Mouse (Mus musculus) mesoderm, embryonic 11.5 days (tissue): ENCODE measurements at regions not wholly inside any gene's neighbourhood (a gene's known extent, or its start where the extent isn't known, plus 50 kb on each side); places are given as distances from the start of the nearest gene placed in this dataset.

Experiments
- DNase-seq: peaks from one replicate; pipeline ENCODE4 v3.0.0-alpha.2; 2012; ENCODE audit warnings: low read depth, low spot score

- DNase-seq = no peak
Observed at GRCm38 (mm10) chr10:72923611-72924010, 175.5 kb upstream of the Pcdh15 start.

DNA sequence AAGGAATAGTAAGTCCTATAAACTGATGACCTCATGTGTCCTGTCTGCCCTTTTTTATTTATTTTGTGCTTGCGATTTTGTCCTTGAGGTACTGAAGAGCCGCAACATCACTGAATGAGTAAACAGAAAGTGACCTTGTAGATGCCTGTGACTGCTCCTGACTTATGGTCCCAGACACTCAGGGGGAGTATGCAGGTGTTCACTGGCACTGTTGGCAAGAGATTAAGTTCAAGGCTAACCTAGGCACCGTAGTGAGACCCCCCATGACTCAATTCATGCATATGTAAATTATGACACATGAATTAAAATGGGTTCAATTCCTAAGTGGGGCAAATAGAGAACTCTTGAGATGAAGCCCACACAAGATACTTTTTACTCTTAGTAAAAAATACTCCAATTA, 142.2 kb upstream of the Pcdh15 start:
- DNase-seq = no peak

DNA sequence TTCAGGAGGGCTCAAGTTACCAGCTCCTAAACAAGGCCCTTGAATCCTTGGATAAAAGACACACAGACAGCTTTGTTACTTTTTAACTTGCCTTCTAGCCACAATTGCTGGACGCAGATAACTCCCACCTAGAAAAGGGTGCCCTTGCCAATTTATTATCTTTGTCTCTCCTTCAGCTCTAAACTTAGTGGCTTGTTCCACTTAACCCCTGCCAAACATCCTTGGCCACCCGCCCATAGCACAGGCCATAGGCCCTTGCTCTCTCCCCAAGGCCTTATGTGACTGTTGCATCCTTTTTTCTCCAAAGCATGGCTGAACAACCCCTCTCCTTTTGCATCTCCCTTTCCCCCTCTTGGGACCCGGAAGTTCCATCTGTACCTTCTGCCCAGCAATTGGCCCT, 139.1 kb upstream of the Pcdh15 start:
- no peak for DNase-seq

DNA sequence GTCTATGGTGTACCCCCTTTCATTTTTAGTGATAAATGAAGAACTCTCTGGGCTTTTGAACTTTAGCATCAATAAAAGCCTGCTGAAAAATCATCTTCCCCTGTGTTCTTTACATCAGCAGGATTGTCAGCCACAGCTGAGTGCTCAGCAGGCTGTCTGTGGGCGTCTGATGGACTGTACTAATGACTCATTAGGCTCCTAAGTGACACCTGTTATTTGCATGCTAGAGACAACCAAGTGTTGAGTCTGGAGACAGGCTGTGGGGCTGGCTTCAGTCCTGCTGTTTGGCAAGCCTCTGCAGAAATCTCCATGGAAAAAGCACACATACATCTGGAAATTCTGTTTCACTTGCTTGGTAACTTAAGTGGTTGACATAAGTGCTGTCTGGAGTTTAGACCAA, 117.8 kb upstream of the Pcdh15 start:
- DNase-seq = no peak

DNA sequence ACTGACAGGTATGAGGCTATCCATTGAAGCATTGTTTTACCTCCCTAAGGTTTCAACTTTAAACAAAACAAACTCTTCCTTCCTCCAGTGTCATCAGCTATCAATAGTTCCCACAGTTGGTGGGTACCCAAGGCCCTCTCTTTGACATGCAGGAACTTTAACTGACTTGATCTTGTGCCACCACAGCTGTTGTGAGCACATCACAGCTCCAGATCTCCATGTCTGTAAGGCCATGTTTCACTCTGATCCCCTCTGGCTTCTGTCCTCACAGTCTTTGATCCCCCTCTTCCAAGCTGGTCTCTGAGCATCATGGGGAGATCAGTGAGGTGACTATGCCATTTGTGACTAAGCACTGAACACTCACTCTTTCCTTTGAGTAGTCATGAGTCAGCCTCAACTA, 110.8 kb upstream of the Pcdh15 start:
- DNase-seq = no peak

- DNase-seq = no peak
Observed at GRCm38 (mm10) chr10:73010897-73011296, 88.2 kb upstream of the Pcdh15 start.

- DNase-seq = peak; percentile 37
Observed at GRCm38 (mm10) chr10:73011874-73012273, 87.3 kb upstream of the Pcdh15 start.

- no peak for DNase-seq
Observed at GRCm38 (mm10) chr10:73037476-73037875, 61.7 kb upstream of the Pcdh15 start.

DNA sequence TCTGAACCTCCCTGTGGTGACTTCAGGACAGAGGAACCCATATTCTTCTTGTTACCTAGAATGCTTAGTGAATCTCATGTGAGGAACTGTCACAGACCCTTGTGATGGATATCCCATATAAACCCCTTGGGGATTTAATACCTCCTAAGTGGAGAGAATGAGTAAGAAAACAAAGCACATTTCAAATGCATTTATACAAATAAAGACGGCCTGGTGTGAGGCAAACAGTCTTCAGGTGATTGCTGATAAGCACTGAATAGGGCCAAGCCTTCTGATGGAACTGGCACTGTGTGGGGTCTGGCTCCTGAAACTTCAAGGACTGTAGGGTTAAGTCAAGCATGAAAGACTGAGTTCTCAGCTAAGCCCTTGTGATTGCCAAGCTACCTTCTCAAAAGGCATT, 59.6 kb upstream of the Pcdh15 start:
- DNase-seq = no peak
